In the genomic region with DNA sequence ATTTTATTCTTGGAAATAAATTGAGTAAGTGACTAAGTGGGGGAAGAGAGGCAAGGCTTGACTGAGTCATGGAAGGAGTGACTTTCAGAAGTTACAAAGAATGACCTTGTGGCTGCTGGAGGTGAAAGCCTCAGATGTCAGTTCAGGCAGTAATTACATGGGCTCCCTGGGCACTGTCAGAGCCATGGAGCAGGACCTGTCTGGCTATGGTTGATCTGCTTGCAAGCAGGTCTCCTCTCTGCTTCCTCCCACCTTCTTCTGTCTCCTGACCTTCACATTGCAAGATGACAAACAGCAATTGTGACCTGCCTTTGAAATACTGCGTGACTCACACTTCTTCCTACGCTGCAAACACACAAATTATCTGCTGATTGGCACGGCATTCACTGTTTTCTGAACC, we compare ENCODE assay signal across 15 mouse cellular contexts.
A peak's percentile ranks its signal among the peaks of the same experiment; 100 is the strongest.
DNase-seq lines count a peak whose midpoint lies in the region; ATAC-seq lines count a peak whose summit lies in the region.
"Had no signal": no experiment of that assay in that cellular context is flagged by ENCODE, and none has a peak within 500 bp of the region (broad histone marks: within the 10 kb centered on the region; RNA-seq: fewer than 3 reads in every experiment).

No protein-coding gene starts in this region.

- peaks cover 37% of the 10 kb centered on the region for H3K27me3 ChIP-seq in forebrain, embryonic 12.5 days
- H3K27me3 ChIP-seq in forebrain, embryonic 10.5 days (ENCODE audit: poor library complexity, severe bottlenecking): peaks cover 81% of the 10 kb centered on the region
- H3K27me3 ChIP-seq in forebrain, embryonic 14.5 days (replicated peaks; ENCODE audit: control insufficient read depth, insufficient read depth, low read length): 0 out of 2 replicates have a peak, but pooled peaks cover 6% of the 10 kb centered on the region
- H3K27me3 ChIP-seq: CH12.LX had no signal

- H3K4me1 ChIP-seq in forebrain, embryonic 12.5 days: peaks cover 26% of the 10 kb centered on the region
- H3K4me1 ChIP-seq in forebrain, embryonic 10.5 days: peaks cover 23% of the 10 kb centered on the region
- H3K4me1 ChIP-seq in forebrain, embryonic 14.5 days (ENCODE audit: control insufficient read depth, insufficient read depth, low read length): peaks cover 15% of the 10 kb centered on the region

- H3K4me3 ChIP-seq in forebrain, embryonic 12.5 days (replicated peaks): no peak overlapping the region
- H3K4me3 ChIP-seq in forebrain, embryonic 10.5 days: no peak overlapping the region
- no peak overlapping the region for H3K4me3 ChIP-seq in forebrain, embryonic 14.5 days (ENCODE audit: low read depth, low read length)
- H3K4me3 ChIP-seq: limb, embryonic 13.5 days had no signal

- H3K4me2 ChIP-seq in forebrain, embryonic 12.5 days: no peak overlapping the region
- H3K4me2 ChIP-seq in forebrain, embryonic 14.5 days (ENCODE audit: low read length): no peak overlapping the region
- H3K4me2 ChIP-seq: hindbrain, embryonic 14.5 days; limb, embryonic 13.5 days; midbrain, embryonic 11.5 days had no signal

- peak overlapping the region; percentile 42; the same call in 1 of the 2 replicates for H3K27ac ChIP-seq in forebrain, embryonic 12.5 days
- H3K27ac ChIP-seq in forebrain, embryonic 10.5 days: no peak overlapping the region
- peak overlapping the region; percentile 52; the same call in 1 of the 2 replicates for H3K27ac ChIP-seq in forebrain, embryonic 14.5 days (ENCODE audit: low read depth, low read length)
- H3K27ac ChIP-seq: limb, embryonic 13.5 days had no signal

- no peak overlapping the region for H3K9ac ChIP-seq in forebrain, embryonic 12.5 days
- H3K9ac ChIP-seq in forebrain, embryonic 14.5 days (ENCODE audit: low read length): no peak overlapping the region
- H3K9ac ChIP-seq: hindbrain, embryonic 14.5 days; limb, embryonic 13.5 days had no signal

- no peak for DNase-seq in forebrain, embryonic 10.5 days (ENCODE audit: extremely low spot score, low spot score)
- peak; percentile 22 for DNase-seq in 3134 (ENCODE audit: extremely low read depth, insufficient read length, low spot score)
- peak; percentile 38 for DNase-seq in Muller cell, postnatal 12 days (ENCODE audit: inconsistent ontology term)
- DNase-seq in forebrain, embryonic 14.5 days (ENCODE audit: low spot score): peak; percentile 24
- DNase-seq in urinary bladder, postnatal 36 days (ENCODE audit: low spot score in 2 of 2): no peak
- DNase-seq in heart, adult 9 months (ENCODE audit: low spot score in 2 of 2): no peak
- no peak for DNase-seq in spleen, postnatal 36 days (ENCODE audit: low spot score in 2 of 2)
- DNase-seq: cerebellum, postnatal 25 days; heart, adult 11 months had no signal

- H3K9me3 ChIP-seq in forebrain, embryonic 12.5 days: no peaks in the 10 kb centered on the region
- no peaks in the 10 kb centered on the region for H3K9me3 ChIP-seq in forebrain, embryonic 10.5 days
- no peaks in the 10 kb centered on the region for H3K9me3 ChIP-seq in forebrain, embryonic 14.5 days (replicated peaks; ENCODE audit: control insufficient read depth, low read length)
- H3K9me3 ChIP-seq: limb, embryonic 13.5 days had no signal

- ATAC-seq in forebrain, embryonic 12.5 days (ENCODE audit: low FRiP score): no peak
- no peak for ATAC-seq in forebrain, embryonic 14.5 days
- ATAC-seq: intestine, postnatal 0 days had no signal

- no peaks in the 10 kb centered on the region for H3K36me3 ChIP-seq in forebrain, embryonic 12.5 days (replicated peaks)
- no peaks in the 10 kb centered on the region for H3K36me3 ChIP-seq in forebrain, embryonic 10.5 days (replicated peaks)
- H3K36me3 ChIP-seq in forebrain, embryonic 14.5 days (ENCODE audit: control insufficient read depth, insufficient read depth, low read length): no peaks in the 10 kb centered on the region
- H3K36me3 ChIP-seq: limb, embryonic 13.5 days had no signal

- WGBS in forebrain, embryonic 12.5 days: 59% methylated on average over 3 of the region's 3 CpGs
- WGBS in forebrain, embryonic 10.5 days: 82% methylated on average over 3 of the region's 3 CpGs
- whole genome bisulfite sequencing in forebrain, embryonic 14.5 days: 57% methylated on average over 3 of the region's 3 CpGs

Comparison
In these comparisons a context has a peak if more than half of its experiments do, and no peak if none do; other contexts are left out.
1. DNase-seq: peak in 3134 (single experiment), Muller cell, postnatal 12 days (single experiment) and forebrain, embryonic 14.5 days (single experiment); none in forebrain, embryonic 10.5 days (single experiment), urinary bladder, postnatal 36 days (0 of 2), heart, adult 9 months (0 of 2) and spleen, postnatal 36 days (0 of 2).